Mouse (Mus musculus): ENCODE measurements around the gene 4930444G20Rik. TPM values are rescaled to one million over a fixed set of nuclear protein-coding genes. Genes with fewer than 3 reads are reported as not detected.

The 4930444G20Rik gene
- total and polyA plus RNA-seq, 2 experiments from 2014 or later, result not detected

- TF ChIP-seq CTCF (IDR thresholded peaks at IDR 0.05; ENCODE audit: low read depth) (no peak), EP300 (IDR thresholded peaks at IDR 0.05; ENCODE audit: low read depth) (no peak)
- Histone ChIP-seq H3K4me2 (ENCODE audit: low read depth, low read length) (no peak overlapping the region), H3K27ac (ENCODE audit: low read depth) (no peak overlapping the region), H3K9me3 (replicated peaks; ENCODE audit: control insufficient read depth, low read length) (no peaks in the 10 kb centered on the region), H3K4me3 (ENCODE audit: low read depth, low read length) (no peak overlapping the region), H3K4me1 (ENCODE audit: control insufficient read depth, insufficient read depth) (no peaks in the 10 kb centered on the region), H3K36me3 (replicated peaks; ENCODE audit: control insufficient read depth, insufficient read depth, low read length) (no peaks in the 10 kb centered on the region), H3K27me3 (ENCODE audit: control insufficient read depth, insufficient read depth, low read length) (no peaks in the 10 kb centered on the region), H3K9ac (replicated peaks; ENCODE audit: low read depth, low read length) (no peak overlapping the region)
- whole genome bisulfite sequencing, result 59% methylated on average over 16 of the region's 16 CpGs
- no peak for ATAC-seq (ENCODE audit: insufficient read depth, low read depth)
- DNase-seq (ENCODE audit: low spot score), result no peak
Measured at GRCm38 (mm10) chr10:22017469-22018159, 50.3 kb downstream of the 4930444G20Rik start.

Other genes with a start within 250 kb of the 4930444G20Rik start
- gene Sgk1, start 185.9 kb downstream of the 4930444G20Rik start, total RNA-seq (2014; rRNA removed; ENCODE audit: low replicate concordance), result 134 and 321 TPM in 2 replicates
- gene Sgk1, start 185.9 kb downstream of the 4930444G20Rik start, polyA plus RNA-seq (2015; fragmentation: Nextera tagmentation; extraction: Ambion mirVana), result 33.2 and 35.8 TPM in 2 replicates
- 1.8 and 4.2 TPM in 2 replicates for gene E030030I06Rik, start 81.2 kb upstream of the 4930444G20Rik start, total RNA-seq (2014; rRNA removed; ENCODE audit: low replicate concordance)
- 3.2 and 4.9 TPM in 2 replicates for gene E030030I06Rik, start 81.2 kb upstream of the 4930444G20Rik start, polyA plus RNA-seq (2015; fragmentation: Nextera tagmentation; extraction: Ambion mirVana)
- 1.3 TPM in 1 of 2 replicates, not detected in the other for gene Raet1e, start 90.5 kb upstream of the 4930444G20Rik start, total RNA-seq (2014; rRNA removed; ENCODE audit: low replicate concordance)
- gene Raet1e, start 90.5 kb upstream of the 4930444G20Rik start, polyA plus RNA-seq (2015; fragmentation: Nextera tagmentation; extraction: Ambion mirVana), result 0.85 and 1.1 TPM in 2 replicates
- gene H60b, start 90.5 kb upstream of the 4930444G20Rik start, total RNA-seq (2014; rRNA removed; ENCODE audit: low replicate concordance), result not detected in 2 replicates
- 0.36 and 0.37 TPM in 2 replicates for gene H60b, start 90.5 kb upstream of the 4930444G20Rik start, polyA plus RNA-seq (2015; fragmentation: Nextera tagmentation; extraction: Ambion mirVana)